Mouse (Mus musculus): ENCODE measurements around the gene Sept11. TPM values are rescaled to one million over a fixed set of nuclear protein-coding genes. Genes with fewer than 3 reads are reported as not detected.

Gene Sept11
- total RNA-seq, 2 experiments from 2014 or later: 38.7 to 44.5 TPM

- peak; percentile 18 for ATAC-seq (replicated peaks; ENCODE audit: low FRiP score, low TSS enrichment, poor library complexity, severe bottlenecking)
These were observed 646 bp downstream of the Sept11 start for GRCm38 (mm10) chr5:93093638-93094527.

DNA sequence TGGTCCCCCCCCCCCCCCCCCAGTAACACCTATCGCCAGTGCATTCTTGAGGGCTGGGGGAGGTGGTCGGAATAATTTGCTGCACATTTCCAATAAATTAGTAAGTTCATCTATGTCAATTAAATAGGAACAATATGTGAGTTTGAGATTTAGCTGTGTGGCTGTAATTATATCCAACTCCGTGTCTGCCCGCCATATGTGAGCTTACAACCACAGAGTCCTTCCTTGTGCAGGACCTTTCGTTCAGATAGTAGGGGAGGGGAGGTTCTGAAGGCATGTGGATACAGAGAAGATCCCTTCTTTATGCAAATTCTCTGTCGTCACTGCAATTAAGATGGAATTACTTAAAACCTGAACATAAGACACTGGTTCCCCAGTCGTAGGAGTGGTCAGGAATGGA lies 2.1 kb downstream of the Sept11 start:
- ATAC-seq (replicated peaks; ENCODE audit: low FRiP score, low TSS enrichment, poor library complexity, severe bottlenecking): no peak

- no peak for ATAC-seq (replicated peaks; ENCODE audit: low FRiP score, low TSS enrichment, poor library complexity, severe bottlenecking)
These were observed 4.1 kb downstream of the Sept11 start for GRCm38 (mm10) chr5:93097204-93097906.

DNA sequence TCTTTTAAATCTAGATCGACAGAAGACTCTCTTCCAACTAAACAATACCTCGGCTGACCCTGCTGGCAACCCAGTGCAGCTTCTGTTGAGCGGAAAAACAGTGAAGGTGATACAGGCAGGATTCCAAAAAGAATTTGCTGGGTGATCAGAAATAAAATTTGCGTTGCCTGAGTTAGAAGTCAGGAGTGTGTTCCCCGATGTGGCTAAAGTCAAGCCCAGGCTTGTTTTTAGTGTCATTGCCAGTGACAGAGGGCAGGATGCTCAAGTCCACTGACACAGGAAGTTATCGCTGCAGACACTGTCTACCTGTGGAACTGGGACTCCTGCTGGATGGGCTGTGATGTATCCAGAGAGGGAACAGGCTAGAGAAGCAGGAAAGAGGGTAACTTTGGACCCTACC lies 5.0 kb downstream of the Sept11 start:
- no peak for ATAC-seq (replicated peaks; ENCODE audit: low FRiP score, low TSS enrichment, poor library complexity, severe bottlenecking)

DNA sequence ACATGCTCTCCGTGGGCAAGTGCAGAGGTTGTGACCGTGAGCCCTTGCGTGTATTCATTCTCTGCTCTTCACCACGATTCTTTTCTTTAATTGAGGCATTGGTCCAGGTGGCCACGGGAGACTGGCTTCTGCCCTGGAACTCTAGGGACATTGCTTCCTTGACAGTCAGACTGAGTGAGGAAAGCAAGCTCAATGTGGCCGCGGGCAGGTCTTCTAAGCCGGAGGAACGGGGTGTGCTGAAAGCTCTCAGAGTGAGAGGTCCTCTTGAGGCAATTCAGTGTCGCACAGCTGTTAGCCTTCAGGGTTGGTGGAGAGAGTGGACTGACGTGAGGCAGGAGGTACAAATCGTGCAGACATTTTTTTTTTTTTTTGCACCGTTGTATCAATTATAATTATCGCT lies 5.6 kb downstream of the Sept11 start:
- ATAC-seq (replicated peaks; ENCODE audit: low FRiP score, low TSS enrichment, poor library complexity, severe bottlenecking): no peak

- no peak for ATAC-seq (replicated peaks; ENCODE audit: low FRiP score, low TSS enrichment, poor library complexity, severe bottlenecking)
These were observed 7.7 kb downstream of the Sept11 start for GRCm38 (mm10) chr5:93100906-93101305.

DNA sequence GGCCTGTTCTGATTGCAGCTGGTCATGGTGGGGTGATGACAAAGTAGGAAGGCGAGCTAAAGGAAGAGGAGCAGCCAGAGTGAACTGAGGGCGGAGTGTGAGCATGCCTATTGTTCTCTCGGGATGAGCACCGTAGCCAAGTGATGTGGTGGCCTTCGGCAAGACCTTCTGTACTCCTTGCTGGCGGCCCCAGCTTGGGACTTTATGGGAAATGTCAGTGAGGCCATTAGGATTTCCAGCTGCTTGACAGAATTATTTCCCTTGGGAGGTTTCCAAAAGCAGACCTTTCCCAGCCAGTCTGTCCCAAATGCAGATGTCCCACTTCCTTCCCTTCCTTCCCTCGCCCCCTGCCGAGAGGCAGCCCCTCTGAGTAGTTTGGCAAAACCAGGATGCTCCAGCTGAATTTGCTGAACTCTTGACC lies 8.1 kb downstream of the Sept11 start:
- no peak for ATAC-seq (replicated peaks; ENCODE audit: low FRiP score, low TSS enrichment, poor library complexity, severe bottlenecking)

- ATAC-seq (replicated peaks; ENCODE audit: low FRiP score, low TSS enrichment, poor library complexity, severe bottlenecking): no peak
These were observed 10.4 kb downstream of the Sept11 start for GRCm38 (mm10) chr5:93103603-93104002.

DNA sequence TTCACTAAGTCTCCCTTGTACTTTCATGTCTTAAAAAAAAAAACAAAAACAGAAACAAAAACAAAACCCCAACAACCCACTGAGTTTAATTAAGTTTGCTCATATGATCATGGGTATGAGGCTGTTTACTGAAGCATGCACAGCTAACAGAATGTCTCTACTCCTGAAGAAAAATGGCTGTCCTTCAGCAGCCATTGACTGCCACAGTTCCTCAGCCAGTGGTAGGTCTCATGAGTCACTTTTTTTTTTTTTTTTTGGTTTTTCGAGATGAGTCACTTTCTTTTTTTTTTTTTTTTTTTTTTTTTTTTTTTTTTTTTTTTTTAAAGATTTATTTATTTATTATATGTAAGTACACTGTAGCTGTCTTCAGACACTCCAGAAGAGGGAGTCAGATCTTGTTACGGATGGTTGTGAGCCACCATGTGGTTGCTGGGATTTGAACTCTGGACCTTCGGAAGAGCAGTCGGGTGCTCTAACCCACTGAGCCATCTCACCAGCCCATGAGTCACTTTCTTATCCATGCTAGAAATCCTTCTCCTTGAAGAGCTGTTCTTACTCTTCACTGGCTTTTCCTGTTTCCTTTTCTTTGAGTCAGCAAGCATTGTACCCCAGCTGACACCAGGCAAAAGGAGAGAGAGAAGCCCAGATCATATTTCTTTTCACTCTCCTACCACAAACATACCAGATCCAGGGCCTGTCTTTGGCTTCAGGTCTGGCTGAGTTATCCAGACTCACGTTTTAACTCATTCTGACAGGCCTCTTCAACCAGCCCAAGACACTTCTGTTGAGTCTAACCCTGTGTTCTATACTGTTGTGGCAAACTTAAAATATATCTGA lies 12.0 kb downstream of the Sept11 start:
- no peak for ATAC-seq (replicated peaks; ENCODE audit: low FRiP score, low TSS enrichment, poor library complexity, severe bottlenecking)

GRCm38 (mm10) chr5:93106048-93106447 lies 12.8 kb downstream of the Sept11 start:
- no peak for ATAC-seq (replicated peaks; ENCODE audit: low FRiP score, low TSS enrichment, poor library complexity, severe bottlenecking)

DNA sequence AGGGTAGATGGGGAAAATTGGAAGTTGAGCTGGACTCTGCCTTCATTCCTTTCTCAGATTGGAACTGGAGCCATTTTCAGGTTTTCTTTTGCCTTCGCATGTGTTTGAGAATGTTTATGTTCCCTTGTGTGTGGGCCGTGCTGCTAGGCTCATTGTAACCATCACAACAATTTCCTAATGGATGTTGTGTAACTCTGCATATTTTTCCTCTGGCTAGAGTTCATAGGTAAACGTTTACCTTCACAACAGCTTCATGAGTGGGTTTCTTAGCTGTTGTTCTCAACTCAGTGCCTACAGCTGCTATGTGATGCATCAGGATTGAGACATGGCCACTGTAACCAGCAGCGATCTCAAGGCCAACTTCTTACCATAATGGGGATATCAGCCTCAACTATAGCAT lies 15.5 kb downstream of the Sept11 start:
- no peak for ATAC-seq (replicated peaks; ENCODE audit: low FRiP score, low TSS enrichment, poor library complexity, severe bottlenecking)

DNA sequence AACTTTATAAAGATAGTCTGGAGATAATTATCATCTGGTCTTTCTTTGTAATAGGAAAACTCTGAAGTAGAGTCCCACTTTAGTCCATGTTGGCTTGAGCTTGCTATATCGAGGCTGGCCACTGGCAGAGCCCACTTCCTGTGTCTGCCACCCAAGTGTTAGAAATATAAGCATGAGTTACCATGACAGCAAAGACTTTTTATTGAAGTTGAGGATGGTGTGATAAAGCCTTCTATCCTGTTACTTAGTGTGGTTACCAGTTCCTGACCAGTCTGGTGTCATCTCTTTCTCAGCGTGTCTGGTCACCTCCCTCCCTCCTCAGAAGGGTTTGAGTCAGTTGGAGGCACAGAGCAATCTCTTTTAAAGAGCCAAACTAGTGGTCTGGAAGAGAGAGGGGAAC lies 16.3 kb downstream of the Sept11 start:
- ATAC-seq (replicated peaks; ENCODE audit: low FRiP score, low TSS enrichment, poor library complexity, severe bottlenecking): no peak

DNA sequence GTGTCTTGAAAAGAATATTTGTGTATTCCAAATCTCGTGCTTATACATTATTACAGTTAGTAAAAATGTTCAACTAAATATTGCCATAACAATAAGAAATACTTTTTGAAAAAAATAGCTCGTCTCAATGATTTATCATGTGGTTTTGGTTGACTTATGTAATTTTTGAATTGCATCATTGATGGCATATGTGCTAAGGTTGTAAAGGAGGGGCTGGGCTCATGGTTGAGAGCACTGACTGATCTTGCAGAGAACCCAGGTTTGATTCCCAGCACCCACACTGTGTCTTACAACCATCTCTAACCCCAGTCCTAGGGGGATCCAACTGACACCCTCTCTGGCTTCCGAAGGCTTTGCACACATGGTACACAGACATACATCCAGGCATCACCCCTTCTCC lies 19.1 kb downstream of the Sept11 start:
- ATAC-seq (replicated peaks; ENCODE audit: low FRiP score, low TSS enrichment, poor library complexity, severe bottlenecking): no peak

GRCm38 (mm10) chr5:93113517-93113916 lies 20.3 kb downstream of the Sept11 start:
- ATAC-seq (replicated peaks; ENCODE audit: low FRiP score, low TSS enrichment, poor library complexity, severe bottlenecking): no peak

DNA sequence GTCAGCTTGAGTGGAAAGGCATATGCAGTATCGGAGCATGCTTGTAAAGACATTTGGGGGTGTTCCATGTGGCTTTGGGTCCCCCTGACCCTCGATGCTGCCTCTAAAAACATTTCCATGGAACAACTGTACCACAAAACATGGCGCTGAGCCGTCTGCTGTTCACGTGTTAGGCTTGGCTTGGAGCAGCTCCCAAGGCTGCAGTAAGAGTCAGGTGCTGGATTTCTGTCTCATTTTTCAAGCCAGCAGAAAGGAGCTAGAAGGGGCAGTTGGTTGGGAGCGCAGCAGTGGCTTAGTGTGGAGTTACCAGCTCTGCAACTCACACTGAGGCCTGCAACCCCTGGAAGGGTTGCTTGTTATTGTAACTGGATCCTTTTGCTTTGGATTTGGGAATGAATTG lies 21.3 kb downstream of the Sept11 start:
- ATAC-seq (replicated peaks; ENCODE audit: low FRiP score, low TSS enrichment, poor library complexity, severe bottlenecking): no peak

GRCm38 (mm10) chr5:93115059-93115458 lies 21.8 kb downstream of the Sept11 start:
- no peak for ATAC-seq (replicated peaks; ENCODE audit: low FRiP score, low TSS enrichment, poor library complexity, severe bottlenecking)

GRCm38 (mm10) chr5:93115854-93116253 lies 22.6 kb downstream of the Sept11 start:
- no peak for ATAC-seq (replicated peaks; ENCODE audit: low FRiP score, low TSS enrichment, poor library complexity, severe bottlenecking)

- no peak for ATAC-seq (replicated peaks; ENCODE audit: low FRiP score, low TSS enrichment, poor library complexity, severe bottlenecking)
These were observed 24.4 kb downstream of the Sept11 start for GRCm38 (mm10) chr5:93117648-93118047.

DNA sequence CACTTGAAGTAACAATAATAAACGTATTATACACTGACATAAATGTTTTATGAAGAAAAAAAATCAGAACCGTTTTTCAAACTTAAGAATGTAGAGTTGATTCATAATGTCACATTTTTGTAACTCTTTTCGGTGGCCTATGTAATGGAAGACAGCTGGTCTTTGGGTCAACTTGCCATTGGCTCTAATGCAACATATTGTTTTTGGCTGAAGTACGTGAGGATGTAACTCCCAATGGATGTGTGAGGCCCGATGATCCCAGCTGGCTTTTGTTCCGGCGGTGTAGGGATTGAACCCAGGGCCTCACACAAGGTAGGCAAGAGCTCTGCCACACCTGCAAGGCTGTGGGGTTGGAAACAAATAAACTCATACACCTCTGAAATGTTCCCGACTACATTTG lies 28.4 kb downstream of the Sept11 start:
- ATAC-seq (replicated peaks; ENCODE audit: low FRiP score, low TSS enrichment, poor library complexity, severe bottlenecking): no peak
